Mouse (Mus musculus): ENCODE measurements around the gene Dpysl5. TPM values are rescaled to one million over a fixed set of nuclear protein-coding genes. Genes with fewer than 3 reads are reported as not detected.

Gene Dpysl5
- total RNA-seq, 2 experiments from 2014 or later = 18.2 to 20.6 TPM

- no peak for DNase-seq (ENCODE audit: low spot score in 2 of 2)
Observed at GRCm38 (mm10) chr5:30701866-30702265, 9.5 kb upstream of the Dpysl5 start.

- peak; percentile 71 to 76 for DNase-seq (ENCODE audit: low spot score in 2 of 2)
Observed at GRCm38 (mm10) chr5:30709744-30710383, 1.5 kb upstream of the Dpysl5 start.

- DNase-seq (ENCODE audit: low spot score in 2 of 2) = peak; percentile 59 to 75
Observed at GRCm38 (mm10) chr5:30710486-30710885, 878 bp upstream of the Dpysl5 start.

GRCm38 (mm10) chr5:30712002-30712390, 632 bp downstream of the Dpysl5 start:
- DNase-seq (ENCODE audit: low spot score in 2 of 2) = no peak

- no peak for DNase-seq (ENCODE audit: low spot score in 2 of 2)
Observed at GRCm38 (mm10) chr5:30712441-30713298, 1.3 kb downstream of the Dpysl5 start.

- DNase-seq (ENCODE audit: low spot score in 2 of 2) = no peak
Observed at GRCm38 (mm10) chr5:30713299-30713675, 1.9 kb downstream of the Dpysl5 start.

- DNase-seq (ENCODE audit: low spot score in 2 of 2) = no peak
Observed at GRCm38 (mm10) chr5:30713691-30714090, 2.3 kb downstream of the Dpysl5 start.

GRCm38 (mm10) chr5:30716311-30716710, 4.9 kb downstream of the Dpysl5 start:
- no peak for DNase-seq (ENCODE audit: low spot score in 2 of 2)

- no peak for DNase-seq (ENCODE audit: low spot score in 2 of 2)
Observed at GRCm38 (mm10) chr5:30717506-30717905, 6.1 kb downstream of the Dpysl5 start.

GRCm38 (mm10) chr5:30717991-30718703, 6.8 kb downstream of the Dpysl5 start:
- DNase-seq (ENCODE audit: low spot score in 2 of 2) = peak in 1 of 2 experiments; percentile 27

- no peak for DNase-seq (ENCODE audit: low spot score in 2 of 2)
Observed at GRCm38 (mm10) chr5:30721935-30722334, 10.6 kb downstream of the Dpysl5 start.

GRCm38 (mm10) chr5:30726151-30726693, 14.9 kb downstream of the Dpysl5 start:
- no peak for DNase-seq (ENCODE audit: low spot score in 2 of 2)

GRCm38 (mm10) chr5:30732511-30732910, 21.1 kb downstream of the Dpysl5 start:
- DNase-seq (ENCODE audit: low spot score in 2 of 2) = no peak

GRCm38 (mm10) chr5:30734666-30735065, 23.3 kb downstream of the Dpysl5 start:
- DNase-seq (ENCODE audit: low spot score in 2 of 2) = no peak

- DNase-seq (ENCODE audit: low spot score in 2 of 2) = peak in 1 of 2 experiments; percentile 11
Observed at GRCm38 (mm10) chr5:30738127-30738828, 26.9 kb downstream of the Dpysl5 start.

- DNase-seq (ENCODE audit: low spot score in 2 of 2) = peak; percentile 40 to 41
Observed at GRCm38 (mm10) chr5:30739595-30739994, 28.2 kb downstream of the Dpysl5 start.

GRCm38 (mm10) chr5:30749582-30750311, 38.4 kb downstream of the Dpysl5 start:
- DNase-seq (ENCODE audit: low spot score in 2 of 2) = no peak

GRCm38 (mm10) chr5:30751071-30751470, 39.7 kb downstream of the Dpysl5 start:
- no peak for DNase-seq (ENCODE audit: low spot score in 2 of 2)

- no peak for DNase-seq (ENCODE audit: low spot score in 2 of 2)
Observed at GRCm38 (mm10) chr5:30753128-30753527, 41.8 kb downstream of the Dpysl5 start.

- DNase-seq (ENCODE audit: low spot score in 2 of 2) = peak in 1 of 2 experiments; percentile 31
Observed at GRCm38 (mm10) chr5:30755215-30755614, 43.9 kb downstream of the Dpysl5 start.

All from left cerebral cortex, adult 18-20 months (tissue).